Mouse (Mus musculus) kidney, postnatal 10 days (tissue): ENCODE data around the gene Etnk1.
A peak's percentile ranks its signal among the peaks of the same experiment; 100 is the strongest.

Experiments
- DNase-seq: peaks from one replicate; pipeline ENCODE4 v3.0.0; 2021; ENCODE audit warnings: mixed read lengths

Gene Etnk1

DNA sequence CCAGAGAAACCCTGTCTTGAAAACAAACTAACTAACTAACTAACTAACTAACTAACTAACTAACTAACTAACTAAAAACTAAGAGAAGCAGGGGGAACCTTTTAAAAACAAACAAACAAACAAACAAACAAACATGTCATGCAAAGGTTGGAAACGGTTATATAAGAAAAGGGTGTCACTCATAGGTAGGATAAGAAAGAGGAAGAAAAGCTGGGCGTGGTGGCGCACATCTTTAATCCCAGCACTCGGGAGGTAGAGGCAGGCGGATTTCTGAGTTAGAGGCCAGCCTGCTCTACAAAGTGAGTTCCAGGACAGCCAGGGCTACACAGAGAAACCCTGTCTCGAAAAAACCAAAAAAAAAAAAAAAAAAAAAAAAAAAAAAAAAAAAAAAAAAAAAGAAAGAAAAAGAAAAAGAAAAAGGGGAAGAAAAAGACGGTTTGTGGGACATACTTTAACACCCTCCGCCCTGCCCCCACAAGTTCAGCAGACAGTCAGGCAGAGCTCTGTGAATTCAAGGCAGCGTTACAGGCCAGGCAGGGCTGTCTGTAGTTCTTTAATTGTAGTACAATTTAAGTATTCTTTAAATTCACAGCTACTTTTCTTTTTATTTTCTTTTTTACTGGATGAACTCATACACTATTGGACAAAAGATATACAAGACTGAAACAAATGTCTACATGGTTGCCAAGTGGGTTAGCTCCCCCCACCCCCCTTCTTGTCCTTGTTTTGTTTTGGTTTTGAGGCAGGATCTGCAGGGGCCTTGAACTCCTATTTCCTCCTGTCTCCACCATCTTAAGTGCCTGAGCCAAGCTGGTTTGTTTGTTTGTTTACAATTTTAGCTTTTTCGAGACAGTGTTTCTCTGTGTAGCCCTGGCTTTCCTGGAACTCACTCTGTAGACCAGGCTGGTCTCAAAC lies 15.7 kb upstream of the Etnk1 start:
- peak; percentile 48 for DNase-seq

DNA sequence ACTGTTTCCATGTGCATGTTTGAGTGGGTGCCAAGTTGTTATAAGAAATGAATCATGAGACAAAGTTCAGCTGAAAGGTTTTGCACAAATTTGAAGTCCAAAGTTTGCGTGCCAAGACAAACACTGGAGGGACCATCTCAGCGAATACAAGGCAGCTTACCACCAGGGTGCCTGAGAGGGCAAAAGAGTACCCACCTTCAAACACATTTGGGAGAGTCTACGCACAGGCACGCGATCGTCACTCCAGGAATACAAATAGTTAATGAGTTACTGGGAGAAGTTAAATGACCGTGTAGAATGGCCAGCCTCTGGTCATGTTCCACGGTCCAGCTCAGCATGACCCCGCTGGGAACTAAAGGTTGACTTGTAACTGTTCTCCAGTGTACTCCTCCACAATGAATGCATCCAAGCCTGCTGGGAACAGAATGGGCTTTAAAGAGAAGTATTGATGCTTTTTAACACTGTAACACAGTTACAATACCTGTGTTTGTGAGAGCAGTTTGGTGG lies 14.6 kb upstream of the Etnk1 start:
- DNase-seq = peak; percentile 78

DNA sequence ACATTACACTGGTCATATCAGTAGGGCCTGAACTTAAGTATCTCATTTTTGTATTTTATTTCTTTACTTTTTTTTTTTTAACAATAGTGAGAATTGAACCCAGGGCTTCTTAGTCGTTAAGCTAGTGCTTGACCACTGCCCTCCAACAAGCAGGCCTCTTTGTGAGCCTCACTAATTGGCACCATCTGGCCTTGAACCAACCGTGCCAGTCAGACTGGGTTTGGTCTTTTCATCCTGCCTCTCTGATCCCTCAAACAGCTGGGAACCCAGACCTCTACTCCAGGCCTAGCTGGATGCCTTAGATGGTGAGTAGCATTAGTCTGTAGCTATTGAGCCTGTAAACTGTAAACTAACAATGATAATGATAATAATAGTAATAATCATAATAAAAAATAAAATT lies 13.9 kb upstream of the Etnk1 start:
- no peak for DNase-seq

DNA sequence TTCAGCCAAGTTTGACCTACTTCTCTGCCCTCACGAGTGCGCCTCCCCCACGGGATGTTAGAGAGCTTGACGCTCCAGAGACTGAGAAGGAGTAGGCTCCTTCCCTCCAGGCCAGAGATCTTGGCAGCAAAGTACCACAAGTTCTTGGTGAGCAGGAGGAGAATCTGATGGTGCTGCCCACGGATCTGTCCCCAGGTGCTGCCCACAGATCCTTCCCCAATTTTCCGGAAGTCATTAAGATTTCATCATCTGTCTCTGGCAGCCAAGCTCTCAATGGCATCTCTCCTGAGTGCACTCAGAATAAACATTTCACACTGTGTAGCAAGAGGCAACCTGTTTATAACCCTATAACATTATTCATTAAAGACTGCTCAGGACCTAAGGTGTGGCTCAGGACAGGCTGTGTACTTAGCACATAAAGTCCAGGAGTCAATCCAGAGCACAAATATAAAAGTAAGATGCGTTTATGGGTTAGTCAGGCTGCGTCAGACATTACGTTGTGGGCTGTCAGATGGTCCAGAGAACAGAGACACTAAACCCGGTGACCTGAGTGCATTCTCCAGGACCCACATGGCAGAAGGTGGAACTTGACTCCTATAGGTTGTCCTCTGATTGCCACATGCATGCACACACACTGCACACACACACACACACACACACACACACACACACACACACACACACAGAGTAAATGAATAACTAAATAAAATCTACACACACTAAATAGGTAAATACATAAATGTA lies 13.1 kb upstream of the Etnk1 start:
- DNase-seq = peak; percentile 40

DNA sequence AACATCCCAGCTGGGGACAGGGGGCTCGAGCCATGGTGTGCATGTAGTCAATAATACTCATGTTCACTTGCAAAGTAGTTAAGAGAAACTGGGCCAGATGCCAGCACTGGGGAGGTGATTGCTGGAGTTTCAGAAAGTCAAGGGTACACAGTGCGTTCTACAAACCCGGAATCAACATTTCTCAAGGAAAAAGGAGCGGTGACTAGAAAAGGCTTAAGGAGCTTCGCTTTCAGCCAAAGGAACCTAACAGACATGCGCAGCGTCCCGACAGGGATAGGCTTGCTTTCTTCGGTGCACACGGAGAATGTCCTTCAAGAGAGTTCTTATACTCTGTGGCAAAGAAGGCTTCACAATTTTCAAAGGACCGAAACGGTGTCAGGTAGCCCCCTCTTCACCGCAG lies 12.1 kb upstream of the Etnk1 start:
- DNase-seq = peak; percentile 84

DNA sequence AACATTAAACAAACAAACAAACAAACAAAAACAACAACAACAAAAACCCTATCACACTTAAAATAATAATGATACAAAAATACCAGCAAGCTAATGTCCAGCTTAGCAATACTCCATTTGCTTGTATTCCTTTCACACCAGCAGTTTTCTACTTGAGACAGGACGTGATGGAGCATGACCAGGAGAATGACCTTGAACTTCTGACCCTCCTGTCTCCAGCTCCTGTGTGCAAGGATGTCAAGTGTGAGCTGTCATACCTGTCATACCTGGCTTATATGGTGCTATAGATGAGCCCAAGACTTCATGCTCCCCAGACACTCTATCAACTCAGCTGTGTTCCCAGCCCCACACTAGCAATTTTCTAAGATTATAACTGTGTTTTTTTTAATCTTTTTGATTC lies 11.0 kb upstream of the Etnk1 start:
- DNase-seq = no peak

DNA sequence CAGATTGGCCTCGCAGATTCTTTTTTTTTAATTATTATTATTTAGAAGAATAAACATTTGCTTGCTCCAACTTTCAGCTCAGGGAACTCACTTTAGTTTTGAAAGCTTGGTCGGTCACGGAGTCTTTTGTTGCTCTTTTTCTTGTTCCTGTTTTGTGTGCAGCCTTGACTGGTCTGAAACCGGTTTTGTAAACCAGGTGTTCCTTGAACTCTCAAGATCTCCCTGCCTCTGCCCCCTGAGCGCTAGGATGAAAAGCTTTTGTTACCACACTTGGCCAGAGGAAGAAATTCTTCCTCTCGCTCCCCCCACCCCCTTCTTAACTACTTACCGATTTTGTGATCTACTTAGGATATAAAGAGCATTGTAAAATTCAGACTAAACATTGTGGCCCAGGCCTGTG lies 10.3 kb upstream of the Etnk1 start:
- no peak for DNase-seq

DNA sequence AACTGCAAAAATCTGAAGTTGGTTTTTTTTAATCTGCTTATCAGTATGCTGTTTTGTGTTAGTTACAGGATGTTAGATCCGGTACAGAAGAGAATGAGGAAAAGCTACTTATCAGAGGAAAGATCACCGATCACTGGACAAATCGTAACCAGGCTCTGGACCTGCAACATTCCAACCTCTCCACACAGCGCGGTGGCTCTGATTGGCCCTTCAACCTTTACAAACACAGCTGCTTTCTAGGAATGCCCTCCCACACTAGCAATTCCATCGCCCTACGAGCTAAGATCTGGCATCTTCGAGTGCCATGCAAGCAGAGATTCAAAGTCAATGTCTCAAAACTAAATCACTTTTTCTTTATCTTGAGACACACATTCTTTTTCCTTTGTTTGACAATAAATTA lies 9.6 kb upstream of the Etnk1 start:
- no peak for DNase-seq

DNA sequence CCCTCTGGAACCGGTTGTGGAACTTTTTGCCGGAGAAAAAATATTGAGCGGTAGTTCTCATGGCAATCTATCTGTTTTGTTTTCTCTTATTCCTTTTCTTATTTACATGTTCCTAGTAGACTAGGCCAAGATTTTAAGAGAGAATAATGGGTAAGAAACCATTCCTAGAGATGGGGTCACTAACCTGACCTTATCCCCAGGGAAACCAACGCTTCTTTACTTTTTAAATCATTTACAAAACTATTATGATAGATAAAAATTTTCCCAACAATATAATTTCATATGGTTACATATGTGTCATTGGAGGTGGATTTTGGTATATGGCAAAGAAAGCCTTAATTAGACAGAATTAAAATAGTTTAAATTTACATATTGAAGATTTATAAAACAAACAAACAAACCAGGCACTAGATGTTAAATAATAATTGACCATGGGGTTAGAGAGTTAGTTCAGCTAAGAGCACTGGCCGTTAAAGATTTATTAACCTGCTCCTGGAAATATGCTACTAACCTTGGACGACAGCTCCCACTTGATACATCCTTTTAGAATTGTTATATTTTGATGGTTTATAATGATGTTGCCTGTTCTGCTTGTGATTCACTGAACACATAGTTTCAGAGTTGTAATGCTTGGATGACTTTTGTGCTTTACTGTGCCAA lies 6.3 kb upstream of the Etnk1 start:
- no peak for DNase-seq

DNA sequence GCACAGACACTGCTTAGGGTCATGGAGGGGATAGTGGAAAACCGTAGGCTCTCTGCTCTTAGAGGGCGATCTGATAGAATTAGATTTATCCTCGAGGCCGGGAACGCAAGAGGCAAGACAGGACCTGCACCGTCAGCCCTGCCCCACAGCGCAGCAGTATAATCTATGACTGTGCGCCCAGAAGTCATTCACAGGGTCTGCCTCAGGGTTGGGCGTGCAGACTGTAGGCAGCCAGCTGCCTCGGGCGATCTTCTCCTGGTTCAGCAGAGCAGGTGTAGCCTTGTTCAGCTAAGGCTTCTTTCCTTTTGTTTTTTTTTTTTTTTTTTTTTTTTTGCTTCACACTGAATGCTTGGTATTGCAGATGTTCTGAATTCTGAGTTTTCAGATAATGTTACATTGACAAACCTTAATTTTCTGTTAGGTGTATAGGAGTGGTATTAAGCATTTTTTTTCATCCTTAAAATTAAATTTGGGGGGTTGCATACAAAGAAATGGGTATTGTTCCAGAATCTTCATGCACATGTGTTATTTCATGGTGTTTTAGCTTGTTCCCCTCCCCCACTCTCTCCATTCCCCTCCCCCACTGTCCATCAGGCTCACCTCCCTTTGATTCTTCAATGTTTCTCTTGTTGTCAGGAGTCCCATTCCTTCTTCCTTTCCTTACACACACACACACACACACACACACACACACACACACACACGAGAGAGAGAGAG lies 4.7 kb upstream of the Etnk1 start:
- peak; percentile 48 for DNase-seq

DNA sequence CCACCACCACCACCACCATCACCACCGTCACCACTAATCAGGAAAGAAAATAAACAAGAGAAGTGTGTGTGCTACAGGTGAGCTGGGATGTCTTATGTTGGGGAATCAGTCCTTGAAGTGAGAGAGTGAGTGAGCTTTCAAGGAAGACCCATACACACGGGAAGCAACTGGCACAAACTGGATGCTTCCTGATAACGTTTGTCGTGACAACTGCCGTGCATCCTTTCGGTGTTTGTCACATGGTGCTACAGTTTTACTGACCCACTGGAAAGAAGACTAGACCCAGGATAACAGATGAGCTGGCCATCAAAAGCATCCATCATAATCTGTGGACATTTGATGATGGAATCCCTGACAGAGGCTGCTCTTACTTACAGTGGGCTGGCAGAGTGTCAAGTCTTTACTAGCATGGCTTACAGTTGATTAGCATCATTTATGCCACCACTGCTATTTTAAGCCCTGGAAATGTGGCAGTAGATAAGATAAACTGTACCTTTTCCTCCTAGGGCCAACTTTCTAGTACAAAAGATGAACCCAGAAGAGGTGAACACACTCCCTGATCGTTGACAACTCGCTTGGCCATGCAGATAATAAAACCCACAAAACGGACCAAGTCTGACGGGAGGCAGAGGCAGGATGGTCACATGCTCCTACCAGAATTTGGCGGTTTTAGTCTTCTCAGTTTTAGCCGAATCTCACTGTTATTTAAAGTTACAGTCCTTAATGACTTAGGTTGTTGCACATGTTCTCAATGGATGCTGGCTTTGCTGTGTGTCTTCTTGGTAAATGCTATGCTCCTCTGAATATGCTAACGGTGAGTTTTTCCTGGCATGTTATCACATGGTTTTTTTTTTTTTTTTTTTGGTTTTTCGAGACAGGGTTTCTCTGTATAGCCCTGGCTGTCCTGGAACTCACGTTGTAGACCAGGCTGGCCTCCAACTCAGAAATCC lies 2.8 kb upstream of the Etnk1 start:
- no peak for DNase-seq

DNA sequence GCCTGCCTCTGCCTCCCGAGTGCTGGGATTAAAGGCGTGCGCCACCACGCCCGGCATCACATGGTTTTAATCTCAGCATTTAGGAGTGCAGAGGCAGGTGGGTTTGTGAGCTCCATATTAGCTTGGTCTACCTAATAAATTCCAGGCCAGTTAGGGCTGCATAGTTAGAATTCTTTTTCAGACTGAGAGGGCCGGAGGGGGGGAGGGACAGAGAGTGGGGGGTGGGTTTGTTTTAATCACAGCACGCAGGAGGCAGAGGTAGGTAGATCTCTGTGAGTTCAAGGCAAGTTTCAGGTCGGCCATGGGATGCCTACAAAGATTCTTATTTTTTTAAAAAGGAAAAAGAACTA lies 2.1 kb upstream of the Etnk1 start:
- DNase-seq = no peak

DNA sequence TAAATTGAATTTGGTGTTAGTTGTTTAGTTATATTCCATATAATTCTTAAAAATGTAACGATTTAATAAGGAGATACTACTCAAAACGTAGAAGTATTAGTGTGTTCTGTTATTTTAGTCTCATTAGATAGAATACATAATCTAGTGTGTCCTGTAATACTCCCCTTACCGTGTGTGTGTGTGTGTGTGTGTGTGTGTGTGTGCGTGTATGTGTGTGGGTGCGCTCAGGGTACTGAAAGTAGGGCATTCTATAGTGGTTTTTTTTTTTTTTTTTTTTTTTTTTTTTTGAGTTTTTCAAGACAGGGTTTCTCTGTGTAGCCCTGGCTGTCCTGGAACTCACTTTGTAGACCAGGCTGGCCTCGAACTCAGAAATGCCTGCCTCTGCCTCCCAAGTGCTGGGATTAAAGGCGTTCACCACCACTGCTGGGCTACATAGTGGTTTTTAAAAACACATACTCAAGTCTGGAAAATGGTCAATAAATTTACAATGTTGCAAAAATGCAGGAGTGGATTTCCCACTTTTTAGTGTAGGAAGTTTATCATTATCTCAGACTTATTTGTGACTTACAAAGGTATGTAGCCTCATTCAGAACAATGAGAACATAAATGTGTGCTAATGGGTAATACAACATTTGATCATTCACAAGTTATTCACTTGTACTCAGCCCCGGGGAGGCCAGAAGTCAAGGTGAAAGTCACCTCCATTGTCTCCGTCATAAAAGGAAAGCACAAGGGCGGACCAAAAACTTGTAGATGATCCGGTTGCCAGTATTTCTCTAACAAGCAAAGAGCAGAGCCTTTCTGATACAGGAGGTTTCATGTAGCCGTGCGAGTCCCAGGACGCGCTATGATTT lies 1.4 kb upstream of the Etnk1 start:
- no peak for DNase-seq

DNA sequence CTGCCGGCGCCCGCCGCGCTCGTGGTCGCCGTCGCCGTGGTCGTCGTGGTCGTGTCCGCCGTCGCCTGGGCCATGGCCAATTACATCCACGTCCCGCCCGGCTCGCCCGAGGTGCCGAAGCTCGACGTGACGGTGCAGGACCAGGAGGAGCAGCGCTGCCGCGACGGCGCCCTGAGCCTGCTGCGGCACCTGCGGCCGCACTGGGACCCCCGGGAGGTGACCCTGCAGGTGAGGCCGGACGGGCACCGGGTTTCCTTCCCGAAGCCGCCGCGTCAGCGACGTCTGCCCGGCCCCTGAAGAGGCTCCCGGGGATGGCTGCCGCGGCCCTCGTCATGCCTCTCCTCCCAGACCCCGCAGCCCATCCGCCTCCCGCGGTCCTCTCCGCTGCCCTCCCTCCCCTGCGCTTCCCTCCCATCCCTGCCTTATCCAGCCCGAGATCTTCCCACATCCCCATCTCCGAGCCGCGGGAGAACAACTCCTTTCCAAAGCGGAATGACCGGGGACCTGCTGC lies 443 bp downstream of the Etnk1 start:
- peak; percentile 83 for DNase-seq

DNA sequence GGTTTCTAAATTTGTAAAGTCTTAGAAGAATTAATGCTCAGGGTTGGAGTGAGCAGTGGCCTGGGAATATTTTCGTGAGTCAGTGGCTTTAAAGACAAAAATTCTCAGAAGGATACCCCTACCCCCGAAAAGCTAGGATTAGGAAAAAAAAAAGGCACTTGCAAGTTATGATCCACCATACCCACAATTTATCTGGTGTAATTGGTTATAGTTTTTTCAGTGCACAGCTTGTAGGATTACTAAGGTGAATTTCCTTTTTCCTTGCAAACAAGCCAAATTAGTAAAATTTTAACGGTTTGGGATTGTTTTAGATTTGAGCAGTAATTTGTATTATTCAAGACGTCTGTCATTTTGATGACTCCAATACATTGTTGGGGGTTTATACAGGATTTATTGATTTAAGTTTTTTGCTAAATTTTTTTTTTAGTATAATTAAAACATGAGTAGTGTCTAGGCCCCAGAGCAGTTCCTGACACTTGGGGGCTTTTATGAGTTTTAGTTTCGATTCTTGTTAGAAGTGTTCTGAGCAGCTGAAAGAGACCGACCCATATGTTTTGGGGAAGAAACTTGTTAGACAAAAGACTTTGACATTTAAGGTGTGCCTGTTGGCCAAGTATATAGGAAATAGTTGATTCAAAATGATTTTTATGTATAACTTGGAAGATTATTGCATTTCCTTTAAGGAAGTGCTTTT lies 1.1 kb downstream of the Etnk1 start:
- DNase-seq = no peak

DNA sequence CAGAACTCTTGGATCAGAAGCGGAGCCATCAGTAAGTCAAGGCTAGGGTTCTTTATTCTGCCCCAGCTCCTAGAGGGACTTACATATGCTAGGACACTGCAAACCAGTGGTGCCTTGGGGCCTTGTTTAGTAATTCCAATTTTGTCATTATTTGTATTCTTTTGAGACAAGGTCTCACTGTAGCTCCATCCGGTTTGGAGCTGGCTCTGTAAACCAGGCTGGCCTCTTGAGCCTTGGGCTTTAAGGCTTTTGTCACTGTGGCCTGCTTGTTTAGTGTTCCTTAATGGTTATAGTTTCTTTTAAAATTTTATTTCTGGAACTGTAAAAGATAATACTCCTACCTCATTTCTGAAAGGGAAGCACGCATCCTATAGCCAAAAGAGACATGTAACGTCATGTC lies 2.4 kb downstream of the Etnk1 start:
- no peak for DNase-seq

DNA sequence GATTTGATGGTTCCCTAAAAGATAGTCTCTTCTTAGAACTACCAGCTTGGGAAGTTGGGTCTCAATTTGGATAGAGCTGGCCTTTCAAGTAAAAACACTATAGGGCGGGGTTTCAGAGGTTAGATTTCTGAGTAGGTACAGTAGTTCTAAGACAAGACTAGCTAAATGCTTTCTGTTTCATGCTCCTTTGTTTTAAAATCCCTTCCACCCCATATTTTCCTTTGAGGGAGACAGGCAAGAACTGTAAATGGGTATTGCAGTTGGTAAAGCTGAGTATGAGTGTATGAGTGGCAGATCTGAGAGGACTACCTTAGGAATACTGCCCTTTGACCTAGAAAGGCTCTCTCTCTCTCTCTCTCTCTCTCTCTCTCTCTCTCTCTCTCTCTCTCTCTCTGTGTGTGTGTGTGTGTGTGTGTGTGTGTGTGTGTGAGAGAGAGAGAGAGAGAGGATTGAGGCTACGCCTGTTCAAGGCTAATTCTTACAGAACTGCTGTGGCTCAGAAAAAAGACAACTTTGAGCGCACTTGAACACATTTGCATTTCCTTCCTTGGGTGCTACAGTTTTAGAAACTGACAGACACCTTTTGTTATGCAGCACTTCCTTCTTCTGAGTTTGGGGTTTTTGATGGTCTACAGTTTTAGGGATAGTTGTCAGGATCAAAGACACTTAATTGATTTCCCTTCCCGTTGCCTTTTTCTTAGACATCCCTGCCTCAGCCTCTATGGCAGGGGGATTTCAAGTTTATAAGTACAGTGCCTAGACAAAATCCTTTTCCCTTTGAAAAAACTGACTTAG lies 3.3 kb downstream of the Etnk1 start:
- DNase-seq = no peak

DNA sequence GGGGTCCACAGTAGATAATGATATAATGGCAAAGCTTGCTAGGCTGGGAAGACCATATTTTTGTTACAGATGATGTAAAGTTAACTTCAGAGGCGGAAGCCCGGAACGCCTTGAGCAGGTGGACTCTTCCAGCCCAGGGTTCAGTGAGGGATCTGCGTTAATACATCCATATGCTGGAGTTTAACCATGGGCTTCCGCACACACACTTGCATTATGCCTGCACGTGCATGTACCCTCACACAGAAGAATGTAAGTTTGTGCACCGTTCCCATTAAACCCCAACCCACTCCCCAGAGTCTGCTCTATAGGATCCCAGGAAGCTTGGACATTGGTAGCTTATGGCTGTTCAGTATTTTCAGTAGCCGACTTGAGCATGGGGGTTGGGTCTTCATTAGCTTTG lies 4.0 kb downstream of the Etnk1 start:
- no peak for DNase-seq
